Mouse (Mus musculus) ovary, postnatal 14 days (tissue): ENCODE data around the gene Ly6g6e.

ENCODE experiments used
- DNase-seq: peaks from one replicate; pipeline ENCODE4 v3.0.0; 2022; ENCODE audit warnings: low spot score

The Ly6g6e gene

DNA sequence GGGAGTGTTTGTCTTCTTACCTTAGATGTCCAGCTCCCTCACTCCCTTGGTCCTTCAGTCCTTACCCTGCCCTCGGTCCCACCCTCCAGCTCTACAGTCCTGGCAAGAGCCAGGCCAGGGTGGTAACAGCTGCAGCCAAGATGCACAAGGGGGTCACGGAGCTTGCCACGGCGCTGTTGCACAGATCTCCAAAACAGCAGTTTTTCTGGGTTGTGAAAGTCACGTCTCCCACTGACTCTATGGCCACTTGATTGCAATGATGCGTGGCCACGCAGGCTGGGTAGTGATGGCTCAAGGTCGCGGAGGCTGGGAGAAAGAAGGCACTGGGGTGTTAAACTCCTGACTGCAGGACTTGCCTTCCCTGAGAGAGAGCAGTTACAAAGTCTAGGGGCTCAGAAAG is 5.2 kb upstream of the Ly6g6e start:
- no peak for DNase-seq

DNA sequence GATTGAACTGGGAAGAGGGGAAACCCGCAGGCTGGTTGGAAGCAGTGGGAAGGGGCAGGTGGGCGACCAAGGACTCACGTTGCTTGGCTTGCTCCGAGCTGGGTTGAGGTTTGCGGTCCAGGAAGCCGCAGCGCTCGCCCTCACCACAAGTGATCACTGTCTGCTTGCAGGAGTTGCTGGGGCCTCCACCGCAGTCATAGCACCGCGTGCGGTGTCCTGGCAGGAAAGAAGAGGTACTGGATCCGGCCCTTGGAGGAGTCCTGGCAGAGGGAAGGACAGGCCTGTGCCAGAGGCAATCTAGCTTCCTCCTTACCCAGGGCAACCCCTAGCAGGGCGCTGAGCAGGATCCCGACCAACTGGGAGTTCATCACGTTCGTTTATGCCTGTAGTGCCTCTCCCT is 2.6 kb upstream of the Ly6g6e start:
- DNase-seq, result no peak

DNA sequence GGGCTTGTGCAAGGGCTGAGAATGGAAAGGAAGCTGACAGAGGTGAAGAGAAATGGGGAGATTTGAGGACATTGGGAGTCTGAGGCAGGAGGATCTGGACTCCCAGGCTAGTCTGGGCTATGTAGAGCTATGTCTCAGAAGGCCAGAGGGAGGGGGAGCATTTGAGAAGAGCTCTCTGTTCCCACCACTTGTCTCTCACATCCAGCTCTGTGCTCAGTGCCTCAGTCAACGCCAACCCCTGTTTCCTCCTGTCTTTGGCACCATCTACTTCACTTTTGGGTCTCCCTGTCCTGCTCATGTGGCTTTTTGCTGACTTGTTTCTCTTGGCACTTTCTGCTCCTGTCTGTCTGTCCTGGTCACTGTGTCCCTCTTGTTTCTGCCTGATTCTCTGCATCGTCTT is 583 bp downstream of the Ly6g6e start:
- DNase-seq, result no peak

DNA sequence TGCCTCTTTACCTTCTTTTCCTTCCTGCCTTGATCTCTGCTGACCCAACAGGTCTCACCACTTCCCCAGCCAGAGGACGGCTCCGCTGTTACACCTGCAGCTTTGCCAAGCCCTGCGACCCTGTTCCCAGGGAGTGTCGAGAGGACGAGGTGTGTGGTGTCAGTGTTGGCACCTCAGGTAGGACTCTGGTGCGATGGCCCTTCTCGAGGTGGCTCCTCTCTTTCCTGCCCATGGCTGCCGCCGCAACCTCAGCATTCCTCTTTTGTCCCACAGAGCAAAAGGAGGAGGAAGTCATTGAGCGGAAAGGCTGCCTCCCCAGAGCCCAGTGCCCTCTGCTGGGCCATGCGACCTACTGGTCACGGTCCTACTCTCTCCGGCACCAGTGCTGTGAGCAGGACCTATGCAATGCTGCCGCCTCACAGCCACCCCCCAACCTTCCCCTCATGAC is 1.1 kb downstream of the Ly6g6e start, which contains the start of gene Ly6g6d:
Ly6g6d (minus strand) TSS at position 280 of the 448 bp plus-strand sequence.
- no peak for DNase-seq

DNA sequence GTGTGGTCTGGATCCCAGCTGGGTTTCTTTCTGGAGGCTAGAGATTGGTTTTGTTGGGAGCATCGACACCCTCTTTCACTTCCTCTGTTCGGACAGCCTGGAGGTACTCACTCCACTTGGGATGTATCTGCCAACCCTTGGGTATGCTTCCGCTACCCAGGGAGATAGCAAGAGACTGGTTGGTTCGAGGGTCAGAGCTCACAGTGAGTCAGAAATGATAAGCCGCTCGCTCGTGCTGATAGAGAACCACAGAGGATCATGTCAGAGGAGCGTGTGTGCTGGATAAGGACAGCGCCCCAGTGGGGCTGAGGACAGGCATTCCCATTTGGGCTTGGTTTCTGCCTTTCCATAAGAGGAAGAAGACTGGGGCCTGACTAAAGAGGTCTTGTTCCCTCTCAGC is 3.1 kb downstream of the Ly6g6e start:
- DNase-seq, result no peak

DNA sequence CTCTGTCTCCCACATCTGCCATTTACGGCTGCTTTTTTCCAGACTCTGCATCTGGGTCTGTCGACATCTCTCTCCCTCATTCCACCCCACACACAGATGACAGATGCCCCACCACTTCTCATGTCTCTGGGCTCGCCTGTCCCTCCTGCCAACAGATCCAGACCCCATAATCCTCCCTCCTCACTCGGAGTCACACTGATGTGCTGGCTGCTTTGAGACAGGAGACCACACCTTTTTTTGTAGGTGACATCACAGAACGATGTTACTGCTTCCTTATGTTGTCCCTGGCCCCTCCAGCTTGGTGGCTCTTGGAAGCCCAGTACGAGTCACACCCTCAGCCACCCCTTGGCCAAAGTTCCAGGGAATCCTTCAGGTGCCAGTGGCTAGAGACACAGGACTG is 3.5 kb downstream of the Ly6g6e start:
- DNase-seq, result no peak

DNA sequence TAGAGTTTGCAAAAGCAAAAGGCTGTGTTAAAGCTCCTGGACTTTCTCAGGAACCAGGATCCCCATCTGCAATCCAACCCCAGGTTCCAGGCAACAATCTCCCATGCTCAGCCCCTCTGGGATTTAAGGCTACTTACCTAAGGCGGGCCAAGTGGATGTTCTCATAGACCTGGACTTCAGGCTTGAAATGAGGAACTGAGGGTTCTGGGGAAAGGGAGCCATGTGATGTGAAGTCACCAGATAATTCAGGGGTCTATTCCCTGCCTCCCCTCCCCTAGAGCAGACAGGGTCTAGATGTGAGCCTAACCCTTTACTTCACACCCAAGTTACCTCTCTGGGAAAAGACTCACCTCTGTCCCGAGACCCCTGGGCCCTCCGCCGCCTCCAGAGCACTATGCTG is 4.0 kb downstream of the Ly6g6e start:
- DNase-seq, result no peak

DNA sequence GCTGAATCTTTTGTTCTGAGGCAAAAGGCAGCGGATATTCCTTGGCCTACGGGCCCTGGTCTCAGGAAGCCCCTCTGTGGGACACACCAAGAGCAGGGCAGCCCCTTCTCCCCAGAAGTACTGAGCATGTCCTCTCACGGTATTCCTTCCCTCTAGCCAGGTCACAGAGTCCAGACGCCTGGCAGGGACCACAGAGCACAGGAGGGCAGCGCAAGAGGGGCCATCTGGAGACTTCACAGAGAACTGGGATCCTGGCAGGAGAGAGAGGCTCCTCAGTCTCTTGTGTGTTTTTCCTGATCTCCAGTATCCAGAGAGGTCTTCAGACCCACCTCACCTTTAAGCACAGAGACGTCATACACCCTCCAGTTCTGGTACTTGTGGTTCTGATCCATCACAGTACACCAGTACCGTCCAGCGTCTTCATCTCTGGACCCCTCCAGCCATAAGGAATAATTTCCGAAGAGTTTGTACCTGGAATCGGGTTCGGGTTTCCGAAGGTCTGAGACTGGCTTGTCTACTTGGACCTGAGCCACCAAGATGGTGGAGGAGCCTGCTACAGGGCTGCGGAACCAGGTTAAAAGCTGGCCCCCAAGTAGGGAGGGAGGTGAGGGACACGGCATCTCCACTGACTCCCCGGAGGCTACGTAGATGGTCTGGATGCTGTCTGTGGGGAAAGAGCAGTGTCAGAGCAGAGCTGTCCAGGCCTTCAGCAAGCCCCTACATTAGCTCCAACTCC is 6.3 kb downstream of the Ly6g6e start:
- no peak for DNase-seq

DNA sequence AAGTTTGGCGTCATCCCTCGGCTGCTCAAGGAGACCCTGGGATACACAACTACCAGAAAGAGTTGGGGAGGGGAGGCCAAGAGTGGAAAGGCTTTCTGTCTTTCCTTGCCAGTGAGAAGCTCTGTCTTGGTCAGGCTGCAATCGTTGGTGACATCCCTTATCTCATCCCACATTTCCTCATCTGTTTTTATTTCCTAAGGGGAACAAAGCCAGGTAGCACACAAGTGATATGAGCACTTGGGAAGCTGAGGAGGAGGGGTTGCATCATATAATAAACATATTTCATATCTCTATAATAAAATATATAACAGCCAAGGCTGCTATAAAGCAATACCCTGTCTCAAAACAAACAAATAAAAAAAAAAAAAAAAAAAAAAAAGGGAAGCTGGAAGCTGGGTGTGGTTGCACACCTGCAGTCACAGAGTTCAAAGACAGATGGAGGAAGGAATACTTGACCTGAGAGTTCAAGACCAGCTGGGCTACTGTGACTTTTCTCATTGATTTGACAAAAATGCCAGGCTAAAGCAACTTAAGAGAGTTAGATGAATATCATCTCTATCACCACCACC is 7.3 kb downstream of the Ly6g6e start:
- DNase-seq, result no peak

DNA sequence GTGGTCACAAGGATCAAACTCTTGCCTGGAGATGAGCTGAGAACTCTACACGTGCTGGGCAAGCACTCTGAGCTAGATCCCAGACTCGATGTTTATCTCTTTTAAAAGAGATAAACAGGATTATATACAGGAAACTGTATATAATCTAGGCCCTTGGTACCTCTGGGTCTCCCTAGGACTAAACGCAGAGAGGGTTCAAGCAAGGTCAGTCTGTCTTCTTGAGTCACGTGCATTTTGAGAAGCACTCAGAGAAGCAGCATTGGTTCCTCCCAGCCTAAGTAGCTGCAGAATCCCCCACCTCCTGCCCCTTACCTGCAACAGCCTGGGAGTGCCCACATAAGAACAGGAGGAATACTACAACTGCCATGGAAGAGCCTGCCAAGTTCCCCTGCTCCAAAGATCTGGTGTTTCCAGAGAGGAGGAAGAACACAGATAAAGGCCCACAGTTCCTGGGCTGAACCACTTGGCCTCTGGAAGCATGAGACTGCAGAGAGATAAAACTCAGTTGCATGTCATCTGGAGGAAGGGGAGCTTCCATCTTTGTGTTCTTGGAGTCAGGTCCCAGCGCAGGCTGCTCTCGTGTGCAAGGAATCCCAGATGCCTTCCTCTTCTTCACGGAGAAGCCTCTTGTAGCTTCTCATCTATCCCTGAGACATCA is 8.6 kb downstream of the Ly6g6e start, which contains the start of gene Ly6g6f:
Ly6g6f (minus strand) TSS at position 403 of the 658 bp plus-strand sequence.
- DNase-seq, result no peak

DNA sequence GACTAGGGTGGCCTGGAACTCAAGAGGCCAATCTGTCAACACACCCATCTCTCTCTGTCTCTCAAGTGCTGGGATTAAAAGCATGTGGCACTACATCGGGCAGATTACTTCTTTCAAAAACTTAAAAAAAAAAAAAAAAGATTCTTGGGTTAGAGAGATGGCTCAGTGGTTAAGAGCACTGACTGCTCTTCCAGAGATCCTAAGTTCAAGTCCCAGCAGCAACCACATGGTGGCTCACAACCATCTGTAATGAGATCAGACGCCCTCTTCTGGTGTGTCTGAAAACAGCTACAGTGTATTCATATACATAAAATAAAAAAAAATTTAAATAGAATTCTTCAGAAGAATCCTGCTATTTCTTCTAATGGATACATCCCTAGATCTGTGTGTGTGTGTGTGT is 11.4 kb downstream of the Ly6g6e start:
- no peak for DNase-seq

DNA sequence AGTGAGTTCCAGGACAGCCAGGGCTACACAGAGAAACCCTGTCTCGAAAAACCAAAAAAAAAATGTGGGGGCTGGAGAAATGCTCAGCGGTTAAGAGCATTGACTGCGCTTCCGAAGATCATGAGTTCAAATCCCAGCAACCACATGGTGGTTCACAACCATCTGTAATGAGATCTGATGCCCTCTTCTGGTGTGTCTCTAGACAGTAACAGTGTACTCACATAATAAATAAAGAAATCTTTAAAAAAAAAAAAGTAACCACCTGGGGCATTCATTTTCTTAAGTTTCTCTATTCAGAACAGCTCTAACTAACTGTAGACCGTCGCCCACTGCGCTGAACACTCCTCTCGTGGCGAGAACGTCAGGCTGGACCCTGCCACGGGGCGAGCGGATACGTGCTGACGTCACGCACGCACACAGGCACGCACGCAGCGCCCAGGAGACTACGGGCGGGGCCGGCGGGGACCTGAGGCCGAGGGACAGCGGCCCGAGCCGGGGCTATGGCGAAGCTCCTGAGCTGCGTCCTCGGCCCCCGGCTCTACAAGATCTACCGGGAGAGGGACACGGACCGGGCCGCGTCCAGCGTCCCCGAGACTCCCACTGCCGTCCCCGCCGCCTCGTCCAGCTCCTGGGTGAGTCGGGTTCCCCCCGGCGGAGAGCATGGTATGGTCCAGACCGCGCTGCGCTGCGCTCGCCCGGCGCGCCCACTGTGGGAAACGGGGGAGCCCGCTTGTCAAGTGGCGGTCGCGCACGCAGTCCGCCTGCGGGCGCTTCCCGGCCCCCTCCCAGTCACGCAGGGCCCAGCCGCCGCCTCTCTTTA is 12.3 kb downstream of the Ly6g6e start, which contains the start of gene Abhd16a:
Abhd16a (plus strand) TSS at position 439 of the 820 bp plus-strand sequence.
- DNase-seq, result peak; percentile 86

DNA sequence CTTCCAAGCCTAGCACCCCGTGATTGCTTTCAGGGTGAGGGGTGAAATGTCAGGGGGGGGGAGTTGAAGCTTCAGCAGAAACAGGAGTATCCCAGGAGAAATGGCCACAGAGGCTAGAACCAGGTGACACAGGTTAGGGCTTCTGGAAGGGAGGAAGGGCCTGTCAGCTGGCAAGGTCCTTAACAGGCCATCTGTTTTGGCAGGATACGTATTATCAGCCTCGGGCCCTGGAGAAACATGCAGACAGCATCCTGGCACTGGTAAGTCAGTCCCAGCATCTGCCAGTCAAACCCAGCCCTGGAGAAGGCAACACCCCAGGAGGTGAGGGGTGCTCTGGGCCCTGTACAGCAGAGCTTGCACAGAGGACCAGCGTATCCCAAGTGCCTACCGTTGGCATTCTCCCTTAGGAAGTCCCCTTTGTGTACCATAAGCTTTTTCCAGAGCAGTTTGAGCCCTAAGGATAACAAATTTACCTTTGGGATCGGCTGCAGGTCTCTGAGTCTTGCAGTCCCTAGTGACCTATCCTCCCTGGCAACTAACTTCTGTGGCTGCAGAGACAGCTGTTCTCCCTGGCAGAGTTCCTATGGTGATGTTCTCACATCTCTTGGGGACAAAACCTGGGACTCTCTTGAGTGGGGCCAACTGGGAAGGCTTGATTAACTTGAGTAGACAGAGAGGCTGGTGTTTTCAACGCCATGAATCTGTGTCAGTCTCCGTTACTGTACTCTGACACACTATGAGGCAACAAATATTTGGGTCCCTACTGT is 13.6 kb downstream of the Ly6g6e start:
- DNase-seq, result no peak

DNA sequence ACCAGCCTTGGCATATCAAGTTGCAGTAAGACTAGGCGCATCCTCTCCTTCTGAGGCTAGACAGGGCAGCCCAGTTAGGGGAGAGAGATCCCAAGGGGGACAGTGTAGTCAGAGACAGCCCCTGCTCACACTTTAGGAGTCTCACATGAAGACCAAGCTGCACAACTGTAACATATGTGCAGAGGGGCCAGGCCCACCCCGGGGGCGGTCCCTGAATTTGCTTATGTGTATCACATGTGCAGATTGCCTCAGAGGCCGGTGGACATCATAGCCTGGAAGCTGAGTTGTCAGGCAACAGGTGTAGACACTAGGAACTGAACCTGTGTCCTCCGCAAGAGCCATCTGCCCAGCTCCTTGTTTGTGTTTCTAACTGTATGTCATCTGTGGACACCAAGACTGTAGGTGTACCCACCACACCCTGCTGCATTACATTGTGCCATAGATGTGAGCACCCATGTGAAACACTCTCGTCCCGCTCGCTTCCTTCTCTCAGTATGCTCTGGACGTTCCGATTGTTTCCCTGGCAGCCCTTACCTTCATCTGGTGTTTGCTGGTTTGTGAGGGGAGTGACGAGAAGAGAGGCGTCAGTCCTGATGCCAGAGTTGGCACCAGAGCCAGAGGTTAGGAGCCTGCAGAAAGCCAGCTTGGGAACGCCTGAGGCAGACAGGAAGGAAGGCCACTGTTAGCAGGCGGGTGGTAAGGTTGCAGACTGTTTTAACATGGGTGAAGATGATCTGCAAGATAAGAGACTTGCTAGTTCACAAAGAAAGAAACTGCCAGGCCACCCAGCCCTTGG is 15.9 kb downstream of the Ly6g6e start:
- DNase-seq, result no peak

DNA sequence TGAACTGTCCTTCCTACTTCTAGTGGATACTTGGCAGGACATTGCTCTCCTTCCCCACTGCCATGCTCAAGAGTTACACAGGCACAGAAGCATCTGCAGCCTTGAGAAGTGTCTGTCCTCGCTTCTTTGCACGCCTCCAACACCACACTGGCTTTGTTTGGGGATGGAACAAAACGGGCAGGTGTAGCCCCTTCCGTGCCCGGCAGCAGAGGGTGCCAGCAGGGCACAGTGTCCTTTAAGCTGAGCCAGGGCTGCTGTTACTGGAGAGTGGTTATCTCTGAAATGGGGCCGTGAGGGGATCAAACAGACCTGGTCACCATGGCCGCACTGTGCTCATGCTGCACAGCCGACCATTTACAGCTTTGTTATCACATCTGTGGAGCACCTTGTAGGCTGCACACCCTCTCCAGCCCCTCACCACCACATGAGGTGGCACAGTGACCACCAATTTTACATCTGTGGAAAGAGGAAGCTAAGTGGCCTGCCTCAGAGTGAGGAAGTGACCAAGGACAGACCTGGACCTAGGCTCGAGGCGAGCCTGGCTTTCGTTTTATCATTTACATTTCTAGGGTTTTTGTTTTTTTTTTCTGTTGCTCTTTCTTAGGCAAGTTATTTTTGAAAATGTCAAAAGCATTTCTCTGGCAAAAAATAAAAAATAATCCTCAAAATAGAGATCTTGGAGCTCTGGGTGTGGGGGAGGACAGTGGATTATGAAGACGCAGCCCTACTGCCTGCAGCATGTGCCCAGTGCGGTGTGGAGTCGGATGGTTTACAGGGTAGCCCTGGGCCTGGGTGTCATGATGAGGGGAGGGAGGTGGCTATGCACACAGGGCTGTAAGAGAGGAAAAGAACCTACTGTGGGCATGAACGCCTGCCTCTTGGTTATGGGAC is 18.0 kb downstream of the Ly6g6e start:
- no peak for DNase-seq

DNA sequence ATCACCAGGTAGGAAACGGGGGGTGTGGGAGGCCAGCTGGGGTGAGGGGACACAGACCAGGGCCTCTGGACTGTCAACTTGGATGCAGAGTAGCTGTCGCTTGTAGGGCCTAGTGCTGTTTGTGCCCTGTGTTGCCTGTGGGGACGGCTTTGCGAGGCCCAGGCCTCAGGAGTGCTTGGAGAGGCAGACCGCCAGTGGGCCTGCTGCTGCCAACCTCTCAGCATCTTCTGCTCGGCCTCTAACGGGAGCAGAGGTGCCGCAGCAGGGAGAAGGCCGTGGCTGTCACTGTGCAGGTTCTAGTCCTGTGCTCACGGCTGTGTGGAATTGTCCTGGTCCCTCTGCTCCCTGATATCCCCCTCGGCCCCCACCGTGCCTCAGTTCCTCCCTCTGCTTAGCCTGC is 19.9 kb downstream of the Ly6g6e start:
- DNase-seq, result no peak

DNA sequence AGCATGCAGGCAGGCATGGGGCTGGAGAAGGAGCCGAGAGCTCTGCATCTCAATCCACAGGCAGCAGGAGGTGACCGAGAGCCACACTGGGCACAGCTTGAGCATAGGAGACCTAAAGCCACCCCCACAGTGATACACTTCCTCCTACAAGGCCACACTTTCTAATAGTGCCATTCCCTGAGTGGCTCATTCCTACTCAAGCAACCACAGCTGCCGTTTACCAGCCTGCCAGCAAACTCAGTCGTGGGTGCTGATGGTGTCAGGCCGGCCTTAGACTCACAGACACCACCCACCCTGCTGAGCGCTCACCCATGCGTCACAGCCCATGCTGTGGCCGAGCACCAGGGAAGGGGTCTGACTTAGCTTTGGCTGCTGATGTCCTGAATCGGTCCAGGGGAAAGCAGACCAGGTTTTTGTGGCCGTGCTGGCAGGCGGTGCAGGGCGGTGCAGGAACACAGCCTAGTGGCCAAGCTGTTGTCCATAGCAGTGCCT is 20.5 kb downstream of the Ly6g6e start:
- no peak for DNase-seq

DNA sequence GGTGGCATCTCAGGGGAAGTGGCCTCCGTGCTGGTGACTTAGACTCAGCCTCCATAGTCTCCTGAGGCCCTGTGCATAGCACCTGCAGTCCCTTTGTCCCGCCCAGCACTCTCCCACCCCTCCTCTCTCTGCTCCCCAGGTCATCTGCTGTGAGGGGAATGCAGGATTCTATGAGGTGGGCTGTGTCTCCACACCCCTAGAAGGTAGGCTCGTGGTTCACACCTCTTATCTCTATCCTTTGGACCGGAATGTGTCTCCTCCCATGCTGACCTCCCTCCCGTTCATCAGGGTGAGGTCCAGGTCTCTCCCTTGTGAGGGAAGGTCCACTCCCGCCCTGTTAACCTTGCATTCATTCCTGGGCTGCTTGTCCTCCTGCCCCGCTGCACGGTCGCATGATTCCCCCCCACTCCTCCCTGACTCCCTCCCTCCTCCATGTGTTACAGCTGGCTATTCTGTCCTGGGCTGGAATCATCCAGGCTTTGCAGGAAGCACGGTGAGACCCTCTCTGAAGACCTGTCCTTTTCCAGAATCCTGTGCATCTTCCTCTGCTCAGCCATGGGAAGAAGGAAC is 23.6 kb downstream of the Ly6g6e start:
- no peak for DNase-seq

DNA sequence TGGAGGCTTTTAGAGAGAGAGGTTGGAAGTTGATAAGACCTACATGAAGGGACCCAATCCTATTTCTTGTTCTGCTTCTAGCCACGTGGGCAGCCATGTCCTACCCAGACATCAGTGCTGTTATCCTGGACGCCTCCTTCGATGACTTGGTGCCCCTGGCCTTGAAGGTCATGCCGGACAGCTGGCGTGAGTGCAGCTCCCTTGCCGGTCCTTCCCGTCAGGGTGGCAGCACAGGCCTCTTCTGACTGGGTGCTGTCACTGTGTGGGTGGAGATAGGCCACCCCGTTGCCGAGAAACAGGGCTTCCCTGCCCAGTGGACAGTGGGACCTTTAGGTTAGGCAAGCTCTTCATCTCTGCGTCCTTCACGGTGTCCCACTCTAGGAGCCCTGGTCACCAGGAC is 24.5 kb downstream of the Ly6g6e start:
- DNase-seq, result no peak
